Mouse (Mus musculus) liver, embryonic 16.5 days (tissue): ENCODE results near the gene Nt5m. TPM values are rescaled to one million over a fixed set of nuclear protein-coding genes. Genes with fewer than 3 reads are reported as not detected.

ENCODE experiments used
- polyA plus RNA-seq: library from polyadenylated mRNA; unstranded; fragments of >200 nt; fragmentation: Nextera tagmentation; extraction: Ambion mirVana; gene quantifications from 2 replicates; pipeline ENCODE4 v1.2.1, GENCODE M21; 2015

The Nt5m gene
- polyA plus RNA-seq, 1 experiment from 2014 or later, result 15.2 TPM

Other genes starting within 250 kb of the Nt5m start
- gene Olfr223, start 246.2 kb upstream of the Nt5m start, polyA plus RNA-seq, result not detected in 2 replicates
- 5.7 and 6.6 TPM in 2 replicates for gene Mprip, start 178.1 kb upstream of the Nt5m start, polyA plus RNA-seq
- gene Pld6, start 51.8 kb upstream of the Nt5m start, polyA plus RNA-seq, result 2.1 and 2.5 TPM in 2 replicates
- 15.3 and 19.3 TPM in 2 replicates for gene Flcn, start 29.4 kb upstream of the Nt5m start, polyA plus RNA-seq
- gene Cops3, start 391 bp downstream of the Nt5m start, polyA plus RNA-seq, result 81.3 and 84.8 TPM in 2 replicates
- 17.6 and 17.7 TPM in 2 replicates for gene Med9, start 108.8 kb downstream of the Nt5m start, polyA plus RNA-seq
- gene Rasd1, start 125.5 kb downstream of the Nt5m start, polyA plus RNA-seq, result 1.6 and 1.7 TPM in 2 replicates
- gene Pemt, start 207.0 kb downstream of the Nt5m start, polyA plus RNA-seq, result 43.1 and 63.2 TPM in 2 replicates